Mouse (Mus musculus) CH12.LX (cell line): ENCODE measurements around the gene Mlana. TPM values are rescaled to one million over a fixed set of nuclear protein-coding genes. Genes with fewer than 3 reads are reported as not detected.

Experiments used
- DNase-seq: peaks from one replicate; pipeline ENCODE4 v3.0.0-alpha.2; 2013; ENCODE audit errors: extremely low read depth
- H3K27ac ChIP-seq: 2 replicates; pipeline ENCODE4 v1.5.1; 2012; ENCODE audit warnings: low read depth, mild to moderate bottlenecking, control low read depth, moderate library complexity; ENCODE audit not compliant: insufficient read depth
- H3K27me3 ChIP-seq: replicated peaks from 2 replicates; pipeline ENCODE3; 2012; ENCODE audit warnings: inconsistent platforms
- H3K36me3 ChIP-seq, 2 experiments: replicated peaks in 1 of 2; 2 replicates each; pipeline versions ENCODE3 to v1.6.1; 2012; ENCODE audit warnings: inconsistent platforms in 1 of 2, low read length in 1 of 2, mild to moderate bottlenecking in 1 of 2, mixed read lengths in 1 of 2, moderate library complexity in 1 of 2; ENCODE audit not compliant: control insufficient read depth in 1 of 2, insufficient read depth in 1 of 2
- H3K4me1 ChIP-seq, 2 experiments: 2 replicates each; pipeline ENCODE4 v1.6.1; 2012; ENCODE audit warnings: inconsistent platforms in 1 of 2, moderate library complexity in 1 of 2; ENCODE audit not compliant: insufficient read depth in 2 of 2, control insufficient read depth in 1 of 2
- H3K4me2 ChIP-seq: 2 replicates; pipeline ENCODE4 v1.6.1; 2012; ENCODE audit warnings: low read depth, mild to moderate bottlenecking, control low read depth; ENCODE audit not compliant: poor library complexity, insufficient read depth, severe bottlenecking
- H3K4me3 ChIP-seq, 3 experiments: fragments of 150-350 bp in 1 of 3; sonication (generic) in 1 of 3; replicated peaks in 1 of 3; 2 replicates each; pipeline versions ENCODE3 to v1.5.1; 2011 to 2012; ENCODE audit warnings: low read depth in 2 of 3, low read length in 2 of 3, mild to moderate bottlenecking in 2 of 3, moderate library complexity in 2 of 3, control low read depth in 1 of 3, improper control_type of control experiment in 1 of 3, inconsistent platforms in 1 of 3, mixed read lengths in 1 of 3; ENCODE audit not compliant: poor library complexity in 1 of 3
- H3K79me2 ChIP-seq: replicated peaks from 2 replicates; pipeline ENCODE4 v1.6.1; 2012; ENCODE audit warnings: mild to moderate bottlenecking, moderate library complexity; ENCODE audit not compliant: control insufficient read depth, poor library complexity, insufficient read depth, severe bottlenecking; ENCODE audit errors: extremely low read depth
- H3K9ac ChIP-seq: 2 replicates; pipeline ENCODE4 v1.6.1; 2012; ENCODE audit warnings: low read depth, mild to moderate bottlenecking, control low read depth, moderate library complexity; ENCODE audit not compliant: insufficient read depth
- H3K9me3 ChIP-seq: replicated peaks from 2 replicates; pipeline ENCODE3; 2012; ENCODE audit warnings: low read length, inconsistent platforms, mixed read lengths
- BHLHE40 ChIP-seq: IDR thresholded peaks from 2 replicates; pipeline ENCODE4 v1.6.1; 2011; ENCODE audit warnings: mild to moderate bottlenecking, low read depth, low read length, improper control_type of control experiment
- CHD1 ChIP-seq: IDR thresholded peaks from 2 replicates; pipeline ENCODE4 v1.6.1; 2012; ENCODE audit warnings: low read depth, low read length, improper control_type of control experiment, inconsistent platforms
- CHD2 ChIP-seq: IDR thresholded peaks from 2 replicates; pipeline ENCODE4 v1.6.1; 2011; ENCODE audit warnings: low read length, improper control_type of control experiment
- ETS1 ChIP-seq: conservative IDR thresholded peaks from 2 replicates; pipeline ENCODE4 v1.6.1; 2012; ENCODE audit warnings: low read depth, mild to moderate bottlenecking, inconsistent platforms, low read length, improper control_type of control experiment, moderate library complexity
- GABPA ChIP-seq: IDR thresholded peaks from 2 replicates; pipeline ENCODE4 v1.6.1; 2012; ENCODE audit warnings: low read depth, low read length, improper control_type of control experiment, inconsistent platforms; ENCODE audit not compliant: insufficient replicate concordance
- JUND ChIP-seq: conservative IDR thresholded peaks from 2 replicates; pipeline ENCODE4 v1.6.1; 2011; ENCODE audit warnings: low read depth, low read length, improper control_type of control experiment
- MAFK ChIP-seq: IDR thresholded peaks from 2 replicates; pipeline ENCODE4 v1.6.1; 2011; ENCODE audit warnings: low read length, improper control_type of control experiment; ENCODE audit not compliant: insufficient replicate concordance
- MAX ChIP-seq: IDR thresholded peaks from 2 replicates; pipeline ENCODE4 v1.6.1; 2011; ENCODE audit warnings: low read length, improper control_type of control experiment
- MXI1 ChIP-seq: IDR thresholded peaks from 2 replicates; pipeline ENCODE4 v1.6.1; 2011; ENCODE audit warnings: mild to moderate bottlenecking, low read depth, low read length, improper control_type of control experiment
- MYC ChIP-seq: IDR thresholded peaks from 2 replicates; pipeline ENCODE4 v1.6.1; 2011; ENCODE audit warnings: low read depth, mild to moderate bottlenecking, improper control_type of control experiment, low read length
- RCOR1 ChIP-seq: conservative IDR thresholded peaks from 2 replicates; pipeline ENCODE4 v1.6.1; 2012; ENCODE audit warnings: low read depth, mild to moderate bottlenecking, inconsistent platforms, low read length, improper control_type of control experiment
- ZKSCAN1 ChIP-seq: IDR thresholded peaks from 2 replicates; pipeline ENCODE4 v1.6.1; 2012; ENCODE audit warnings: low read depth, inconsistent platforms, low read length, improper control_type of control experiment, borderline replicate concordance
- ZMIZ1 ChIP-seq: IDR thresholded peaks from 2 replicates; pipeline ENCODE4 v1.6.1; 2012; ENCODE audit warnings: low read depth, mild to moderate bottlenecking, inconsistent platforms, low read length, improper control_type of control experiment
- dilution Hi-C: fragments of 300-500 bp; cut with MboI; formaldehyde crosslinking; loops from 2 replicates; pipeline ENCODE4 v1.14.3; 2020; ENCODE audit warnings: low sequenced_read_pairs; ENCODE audit not compliant: extremely low pct_unique_long_range_greater_than_20kb, extremely low pct_ligation_motif_present
- in situ Hi-C: fragments of 300-500 bp; cut with MboI; formaldehyde crosslinking; loops from 3 replicates; pipeline ENCODE4 v1.14.3; 2019; ENCODE audit warnings: low sequenced_read_pairs, low pct_ligation_motif_present, low pct_unique_long_range_greater_than_20kb, mixed read lengths
- polyA plus RNA-seq: library from polyadenylated mRNA; unstranded; fragments of >175 nt; gene quantifications from 2 replicates; pipeline ENCODE4 v1.2.1, GENCODE M21; 2012; ENCODE audit warnings: low read depth; ENCODE audit not compliant: insufficient read length
- total RNA-seq, 2 experiments: library from RNA; depleted of rRNA; stranded (reverse); fragments of 300-350 nt in 1 of 2; fragments of >200 nt in 1 of 2; gene quantifications; 2 replicates each; pipeline ENCODE4 v1.2.3; 2012 to 2014

The Mlana gene
- total and polyA plus RNA-seq, 3 experiments = not detected

DNA sequence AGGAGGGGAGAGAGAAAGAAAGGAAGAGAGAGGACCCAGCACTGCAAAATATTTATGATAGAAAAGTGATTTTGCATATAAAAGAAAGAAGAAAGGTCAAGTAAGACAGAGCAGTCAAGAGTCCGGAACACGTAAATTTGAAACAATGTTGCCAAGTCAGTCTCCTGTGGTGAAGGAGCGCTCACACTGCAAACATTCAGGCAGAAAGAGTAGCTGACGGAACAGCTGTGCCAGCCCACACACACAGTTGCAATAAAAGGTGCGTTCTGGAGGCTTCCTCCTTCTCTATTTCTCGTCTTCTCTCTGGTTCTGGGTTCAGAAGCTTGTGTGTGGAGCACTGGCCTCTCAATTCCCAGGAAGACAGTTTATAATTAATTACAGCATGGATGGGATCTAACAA lies 42.5 kb upstream of the Mlana start:
- H3K27me3 ChIP-seq = no peaks in the 10 kb centered on the region
- in situ Hi-C loops = no loop called here
- no peaks in the 10 kb centered on the region for H3K79me2 ChIP-seq

DNA sequence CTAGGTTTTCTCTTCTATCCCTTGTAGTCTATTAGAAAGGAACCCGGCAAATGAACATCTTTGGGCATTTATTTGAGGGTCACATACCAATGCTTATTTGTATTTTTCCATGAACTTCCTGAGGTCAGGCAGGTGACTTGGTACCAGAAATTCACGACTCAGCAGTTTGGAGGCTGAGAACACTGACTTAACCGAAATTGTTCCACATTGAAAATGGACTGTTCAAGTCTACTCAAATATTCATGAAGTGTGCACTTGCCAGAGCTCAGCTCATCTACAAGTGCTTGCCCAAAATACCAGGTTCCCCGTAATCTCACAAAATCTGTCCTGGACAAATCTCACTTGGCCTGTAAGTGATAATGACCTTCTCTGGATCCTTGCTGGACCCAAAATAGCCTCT lies 41.6 kb upstream of the Mlana start:
- Histone ChIP-seq H3K36me3 (no peaks in the 10 kb centered on the region), H3K9ac (no peak overlapping the region), H3K27me3 (no peaks in the 10 kb centered on the region), H3K4me3 (no peak overlapping the region), H3K4me2 (no peak overlapping the region), H3K9me3 (no peaks in the 10 kb centered on the region), H3K27ac (no peak overlapping the region), H3K79me2 (no peaks in the 10 kb centered on the region), H3K4me1 (peaks cover 0 to 2% of the 10 kb centered on the region in 2 experiments; a peak in 1 of 4 replicates)
- dilution Hi-C loops = no loop called here
- no peak for DNase-seq
- TF ChIP-seq ZKSCAN1 = no peak
- peak; percentile 75 for TF ChIP-seq MAFK
- in situ Hi-C loops = no loop called here

More for the DNA sequence above, 42.5 kb upstream of the Mlana start:
- no peak overlapping the region for H3K4me3 ChIP-seq
- dilution Hi-C loops = no loop called here
- H3K9me3 ChIP-seq = no peaks in the 10 kb centered on the region
- no peak overlapping the region for H3K9ac ChIP-seq
- no peaks in the 10 kb centered on the region for H3K36me3 ChIP-seq
- no peak for DNase-seq
- no peak overlapping the region for H3K27ac ChIP-seq
- no peak overlapping the region for H3K4me2 ChIP-seq
- peaks cover 0 to 2% of the 10 kb centered on the region in 2 experiments; a peak in 1 of 4 replicates for H3K4me1 ChIP-seq
- TF ChIP-seq RCOR1 = no peak
- TF ChIP-seq, all 38 proteins: peak for 0

DNA sequence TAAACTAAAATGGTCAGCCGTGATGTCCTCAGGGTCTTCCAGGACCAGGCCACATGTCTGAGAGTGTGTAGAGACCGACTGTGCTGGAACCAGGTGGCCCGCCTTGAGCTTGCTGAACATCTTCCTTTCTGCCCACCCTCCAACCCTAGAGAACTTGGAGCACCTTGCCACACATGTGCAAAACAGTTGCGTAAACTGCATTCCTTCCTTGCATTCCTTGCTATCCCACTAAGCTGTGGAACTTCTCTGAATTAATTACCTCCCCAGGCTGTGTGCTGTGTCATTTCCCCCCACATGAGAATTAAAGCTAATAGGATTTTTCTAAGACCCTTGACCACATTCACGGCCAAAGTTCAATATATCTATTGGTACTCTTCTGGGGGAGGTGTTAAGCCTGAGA lies 41.0 kb upstream of the Mlana start:
- no peak for DNase-seq
- peaks cover 0 to 2% of the 10 kb centered on the region in 2 experiments; a peak in 1 of 4 replicates for H3K4me1 ChIP-seq
- H3K9ac ChIP-seq = no peak overlapping the region
- no peaks in the 10 kb centered on the region for H3K27me3 ChIP-seq
- H3K4me2 ChIP-seq = no peak overlapping the region
- H3K36me3 ChIP-seq = no peaks in the 10 kb centered on the region
- H3K9me3 ChIP-seq = no peaks in the 10 kb centered on the region
- dilution Hi-C loops (no loop called here), in situ Hi-C loops (no loop called here)
- no peak overlapping the region for H3K4me3 ChIP-seq
- H3K27ac ChIP-seq = no peak overlapping the region
- TF ChIP-seq BHLHE40 = no peak
- no peaks in the 10 kb centered on the region for H3K79me2 ChIP-seq

DNA sequence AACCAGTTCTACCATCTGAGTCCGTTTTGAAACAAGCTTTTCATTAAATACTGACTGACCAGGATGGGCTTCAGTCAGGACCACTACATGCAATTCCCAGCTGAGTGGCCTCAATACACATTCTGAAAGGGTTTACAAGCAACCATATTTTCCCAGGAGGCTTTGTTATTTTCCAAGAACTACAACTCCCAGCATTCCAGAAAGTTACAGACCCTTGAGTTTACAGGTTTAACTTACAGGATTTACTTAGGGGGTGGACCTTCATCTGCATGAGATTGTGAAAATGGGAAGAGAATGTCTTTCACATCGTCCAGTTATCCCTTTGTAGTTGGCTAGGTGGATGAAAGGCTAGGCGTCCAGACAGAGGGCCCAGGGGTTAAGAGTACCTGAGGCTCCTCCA lies 40.6 kb upstream of the Mlana start:
- Histone ChIP-seq H3K9ac (no peak overlapping the region), H3K27me3 (no peaks in the 10 kb centered on the region), H3K4me2 (no peak overlapping the region), H3K4me1 (peaks cover 0 to 2% of the 10 kb centered on the region in 2 experiments; a peak in 1 of 4 replicates), H3K27ac (no peak overlapping the region), H3K9me3 (no peaks in the 10 kb centered on the region), H3K4me3 (no peak overlapping the region), H3K79me2 (no peaks in the 10 kb centered on the region), H3K36me3 (no peaks in the 10 kb centered on the region)
- in situ Hi-C loops = no loop called here
- dilution Hi-C loops = no loop called here
- DNase-seq = no peak
- no peak for TF ChIP-seq MAFK
- no peak for TF ChIP-seq GABPA
- no peak for TF ChIP-seq ZMIZ1
- TF ChIP-seq ETS1 = no peak
- TF ChIP-seq MYC = no peak
- no peak for TF ChIP-seq CHD2
- TF ChIP-seq JUND = no peak
- no peak for TF ChIP-seq MXI1
- TF ChIP-seq CHD1 = no peak
- no peak for TF ChIP-seq MAX
